Mouse (Mus musculus) stomach, embryonic 15.5 days (tissue): Measurements from ENCODE around the gene Gsk3a. TPM values are rescaled to one million over a fixed set of nuclear protein-coding genes. Genes with fewer than 3 reads are reported as not detected.
"Not testable (repeated sequence)": the region's sequence is repeated elsewhere in the genome, so short reads cannot be mapped to it uniquely, and the experiment has no call there.

ENCODE experiments used
- ATAC-seq: fragments of 200-750 bp; cut with Nextera tagmentation; 2 replicates; pipeline ENCODE4 v1.8.0; 2017; ENCODE audit warnings: low read depth, moderate number of reproducible peaks, moderate TSS enrichment; ENCODE audit not compliant: insufficient read depth, low FRiP score
- H3K27ac ChIP-seq: fragments of 300-500 bp; sonication (generic); 2 replicates; pipeline ENCODE4 v1.5.1; 2015; ENCODE audit warnings: mild to moderate bottlenecking, inconsistent platforms
- H3K27me3 ChIP-seq: fragments of 300-500 bp; sonication (generic); replicated peaks from 2 replicates; pipeline ENCODE4 v1.6.1; 2015; ENCODE audit warnings: inconsistent platforms
- H3K36me3 ChIP-seq: fragments of 300-500 bp; sonication (generic); 2 replicates; pipeline ENCODE4 v1.6.1; 2015; ENCODE audit warnings: inconsistent platforms
- H3K4me1 ChIP-seq: fragments of 300-500 bp; sonication (generic); 2 replicates; pipeline ENCODE4 v1.6.1; 2015; ENCODE audit warnings: inconsistent platforms
- H3K4me2 ChIP-seq: fragments of 300-500 bp; sonication (generic); 2 replicates; pipeline ENCODE4 v1.6.1; 2015; ENCODE audit warnings: mild to moderate bottlenecking, inconsistent platforms
- H3K4me3 ChIP-seq: fragments of 300-500 bp; sonication (generic); replicated peaks from 2 replicates; pipeline ENCODE4 v1.5.1; 2015; ENCODE audit warnings: inconsistent platforms
- H3K9ac ChIP-seq: fragments of 300-500 bp; sonication (generic); 2 replicates; pipeline ENCODE4 v1.6.1; 2015; ENCODE audit warnings: inconsistent platforms
- H3K9me3 ChIP-seq: fragments of 300-500 bp; sonication (generic); 2 replicates; pipeline ENCODE4 v1.6.1; 2016; ENCODE audit warnings: inconsistent platforms
- WGBS: fragments of 180-500 bp; shearing (Covaris S2); methylation state at CpG from one replicate; pipeline ENCODE4 v1.1.7; 2015; 5-methylcytosine and 5-hydroxymethylcytosine counted together
- polyA plus RNA-seq: library from polyadenylated mRNA; unstranded; fragments of >200 nt; fragmentation: Nextera tagmentation; extraction: Ambion mirVana; gene quantifications from 2 replicates; pipeline ENCODE4 v1.2.1, GENCODE M21; 2015

Gsk3a gene
- polyA plus RNA-seq, 1 experiment from 2014 or later: 10.5 TPM

DNA sequence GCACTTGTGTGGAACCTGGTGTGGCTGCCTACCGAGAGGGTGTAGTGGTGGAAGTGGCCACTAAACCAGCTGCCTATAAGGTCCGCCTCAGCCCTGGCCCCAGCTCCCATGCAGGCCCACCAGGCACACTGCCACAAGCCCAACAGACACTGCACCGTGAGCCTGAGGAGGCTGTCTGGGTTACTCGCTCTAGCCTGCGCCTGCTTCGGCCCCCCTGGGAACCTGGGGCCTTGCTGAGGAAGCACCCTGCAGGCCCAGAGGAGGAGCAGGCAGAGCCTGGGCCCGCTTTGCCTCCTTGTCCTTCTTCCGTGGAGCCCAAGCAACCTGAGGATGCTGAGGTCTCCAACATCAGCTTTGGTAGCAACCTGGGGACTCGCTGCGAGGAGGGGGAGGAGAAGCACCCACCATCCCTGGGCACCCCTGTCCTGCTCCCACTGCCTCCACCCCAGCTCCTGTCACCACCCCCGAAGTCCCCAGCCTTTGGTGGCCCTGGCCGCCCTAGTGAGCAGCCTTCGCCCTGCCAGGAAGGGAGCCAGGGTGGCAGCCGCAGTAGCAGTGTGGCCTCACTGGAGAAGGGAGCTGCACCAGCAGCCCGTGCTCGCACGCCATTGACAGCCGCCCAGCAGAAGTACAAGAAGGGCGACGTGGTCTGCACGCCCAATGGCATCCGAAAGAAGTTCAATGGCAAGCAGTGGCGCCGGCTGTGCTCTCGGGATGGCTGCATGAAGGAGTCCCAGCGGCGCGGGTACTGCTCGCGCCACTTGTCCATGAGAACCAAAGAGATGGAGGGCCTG lies 34.2 kb upstream of the Gsk3a start:
- no peak overlapping the region for H3K9ac ChIP-seq
- peaks cover 19% of the 10 kb centered on the region for H3K36me3 ChIP-seq
- WGBS: 90% methylated on average over 28 of the region's 30 CpGs
- no peak overlapping the region for H3K4me2 ChIP-seq
- H3K9me3 ChIP-seq: no peaks in the 10 kb centered on the region
- H3K27me3 ChIP-seq: no peaks in the 10 kb centered on the region
- peaks cover 55% of the 10 kb centered on the region for H3K4me1 ChIP-seq
- H3K27ac ChIP-seq: no peak overlapping the region
- H3K4me3 ChIP-seq: no peak overlapping the region
- no peak for ATAC-seq

DNA sequence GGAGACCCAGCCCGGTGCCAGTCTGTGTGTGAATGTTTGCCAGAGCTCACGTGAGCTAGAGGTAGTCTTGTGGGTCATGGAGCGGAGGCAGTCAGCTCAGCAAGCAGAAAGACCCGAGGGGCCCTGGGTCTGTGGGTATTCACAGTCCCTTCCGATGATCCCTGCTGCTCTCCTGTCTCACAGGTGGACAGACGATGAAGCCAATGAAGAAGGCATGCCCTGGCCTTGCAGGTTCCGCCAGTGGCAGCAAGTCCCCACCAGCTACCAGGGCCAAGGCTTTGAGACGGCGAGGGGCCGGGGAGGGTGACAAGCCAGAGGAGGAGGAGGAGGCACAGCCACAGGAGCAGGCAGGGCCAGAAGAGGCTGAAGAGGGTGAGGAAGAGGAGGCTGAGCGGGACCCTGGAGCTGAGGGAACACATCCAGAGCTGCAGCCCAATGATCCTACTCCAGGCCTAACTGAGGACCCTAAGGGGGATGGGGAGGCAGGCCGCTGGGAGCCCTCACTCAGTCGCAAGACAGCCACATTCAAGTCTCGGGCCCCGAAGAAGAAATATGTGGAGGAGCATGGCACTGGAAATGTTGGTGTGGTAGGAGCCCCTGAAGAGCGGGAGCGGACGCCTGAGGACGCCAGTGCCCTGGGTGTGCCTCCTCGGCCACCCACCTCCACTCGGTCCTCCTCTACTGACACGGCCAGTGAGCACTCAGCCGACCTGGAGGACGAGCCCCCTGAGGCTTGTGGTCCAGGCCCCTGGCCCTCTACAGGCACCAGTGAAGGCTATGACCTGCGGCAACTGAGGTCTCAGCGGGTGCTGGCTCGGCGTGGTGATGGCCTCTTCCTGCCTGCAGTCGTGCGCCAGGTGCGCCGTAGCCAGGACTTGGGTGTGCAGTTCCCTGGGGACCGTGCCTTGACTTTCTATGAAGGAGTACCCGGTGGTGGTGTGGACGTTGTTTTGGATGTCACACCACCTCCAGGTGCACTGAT lies 33.3 kb upstream of the Gsk3a start:
- H3K9ac ChIP-seq: no peak overlapping the region
- no peak overlapping the region for H3K4me3 ChIP-seq
- no peak overlapping the region for H3K4me2 ChIP-seq
- H3K9me3 ChIP-seq: no peaks in the 10 kb centered on the region
- ATAC-seq: no peak
- H3K27me3 ChIP-seq: no peaks in the 10 kb centered on the region
- 88% methylated on average over 35 of the region's 35 CpGs for WGBS
- peaks cover 19% of the 10 kb centered on the region for H3K36me3 ChIP-seq
- H3K27ac ChIP-seq: no peak overlapping the region
- H3K4me1 ChIP-seq: peaks cover 52% of the 10 kb centered on the region

DNA sequence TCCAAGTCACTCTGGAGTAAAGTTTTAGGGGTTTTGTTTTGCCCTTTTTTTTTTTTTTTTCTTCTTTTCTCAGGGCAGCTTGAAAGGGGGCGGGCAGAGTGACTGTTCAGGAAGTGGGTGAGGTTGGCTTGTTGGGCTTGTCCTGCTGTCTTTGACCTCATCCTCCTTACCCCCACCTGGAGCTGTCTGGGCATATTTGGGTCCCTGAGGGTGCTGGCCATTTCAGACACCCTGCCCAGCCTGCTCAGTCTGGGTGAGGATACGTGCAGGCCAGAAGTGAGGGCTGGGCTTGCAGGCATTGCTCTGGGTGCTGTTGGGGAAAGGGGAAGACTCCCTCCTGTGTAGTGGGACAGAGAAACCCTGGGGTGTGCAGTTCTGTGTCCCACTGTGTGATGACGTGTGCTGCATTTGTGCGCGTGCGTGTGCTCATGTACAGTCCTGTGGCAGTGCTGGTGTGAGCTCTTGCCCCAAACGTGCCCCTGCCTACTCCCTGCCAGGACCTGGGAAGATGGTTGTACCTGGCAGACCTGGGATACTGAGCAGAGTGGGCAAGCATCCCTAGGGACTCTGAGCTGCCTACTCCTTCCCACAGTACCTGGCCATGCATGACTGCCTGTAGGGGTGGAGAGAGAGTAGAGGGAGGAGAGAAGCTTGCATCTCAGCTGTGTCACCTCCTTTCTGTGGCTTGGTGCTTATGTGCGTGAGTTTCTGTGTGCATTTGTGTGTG lies 32.1 kb upstream of the Gsk3a start:
- WGBS: 80% methylated on average over 8 of the region's 8 CpGs
- peak overlapping the region; percentile 74 for H3K4me3 ChIP-seq
- ATAC-seq: no peak
- H3K27me3 ChIP-seq: no peaks in the 10 kb centered on the region
- peaks cover 39% of the 10 kb centered on the region for H3K4me1 ChIP-seq
- peaks cover 19% of the 10 kb centered on the region for H3K36me3 ChIP-seq
- peak overlapping the region; percentile 82 for H3K4me2 ChIP-seq
- peak overlapping the region; percentile 84; the same call in 1 of the 2 replicates for H3K27ac ChIP-seq
- H3K9ac ChIP-seq: peak overlapping the region; percentile 55; the same call in 1 of the 2 replicates
- no peaks in the 10 kb centered on the region for H3K9me3 ChIP-seq

DNA sequence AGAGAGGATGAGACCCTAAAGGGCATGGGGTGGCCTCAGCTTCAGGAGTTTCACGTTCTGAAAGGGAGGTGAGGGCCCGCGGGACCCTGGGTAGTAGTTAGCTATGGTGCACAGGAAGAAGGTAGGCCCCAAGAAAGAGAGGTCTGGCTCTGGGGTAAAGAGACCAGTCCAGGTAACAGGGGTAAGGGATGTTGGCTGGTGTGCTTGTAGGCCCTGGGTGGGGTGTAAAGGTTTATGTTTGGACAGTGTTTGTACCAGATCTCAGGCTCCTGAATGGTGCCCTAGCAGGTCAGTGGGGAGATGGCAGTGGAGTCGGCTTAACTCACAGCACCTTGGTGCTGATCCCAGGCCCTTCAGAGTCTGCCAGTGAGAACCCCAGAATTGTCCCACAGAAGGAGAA lies 31.4 kb upstream of the Gsk3a start:
- peaks cover 19% of the 10 kb centered on the region for H3K36me3 ChIP-seq
- no peaks in the 10 kb centered on the region for H3K27me3 ChIP-seq
- 34% methylated on average over 4 of the region's 4 CpGs for WGBS
- peak overlapping the region; percentile 82 for H3K4me2 ChIP-seq
- ATAC-seq: no peak
- H3K9me3 ChIP-seq: no peaks in the 10 kb centered on the region
- peak overlapping the region; percentile 84 for H3K27ac ChIP-seq
- H3K4me1 ChIP-seq: peaks cover 32% of the 10 kb centered on the region
- H3K4me3 ChIP-seq: peak overlapping the region; percentile 74
- H3K9ac ChIP-seq: peak overlapping the region; percentile 55

DNA sequence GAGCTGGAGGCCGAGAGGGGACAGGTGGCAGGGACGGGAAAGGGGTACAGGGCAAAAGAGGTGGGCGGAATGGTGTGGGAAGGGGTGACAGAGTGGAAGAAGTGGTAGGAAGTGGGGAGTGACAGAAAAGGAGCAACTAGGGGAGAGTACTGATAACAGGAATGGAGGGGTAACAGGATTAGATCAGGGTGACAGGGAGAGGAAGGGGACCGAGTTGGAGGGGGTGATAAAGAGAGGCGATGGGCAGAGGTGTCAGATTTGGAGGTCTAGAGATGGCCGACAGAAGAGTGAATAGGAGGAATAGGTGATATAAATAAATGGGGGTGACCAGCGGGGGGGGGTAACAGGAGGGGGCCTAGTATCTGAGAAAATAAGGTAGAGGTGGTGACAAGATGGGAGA lies 30.9 kb upstream of the Gsk3a start:
- H3K4me3 ChIP-seq: peak overlapping the region; percentile 74

DNA sequence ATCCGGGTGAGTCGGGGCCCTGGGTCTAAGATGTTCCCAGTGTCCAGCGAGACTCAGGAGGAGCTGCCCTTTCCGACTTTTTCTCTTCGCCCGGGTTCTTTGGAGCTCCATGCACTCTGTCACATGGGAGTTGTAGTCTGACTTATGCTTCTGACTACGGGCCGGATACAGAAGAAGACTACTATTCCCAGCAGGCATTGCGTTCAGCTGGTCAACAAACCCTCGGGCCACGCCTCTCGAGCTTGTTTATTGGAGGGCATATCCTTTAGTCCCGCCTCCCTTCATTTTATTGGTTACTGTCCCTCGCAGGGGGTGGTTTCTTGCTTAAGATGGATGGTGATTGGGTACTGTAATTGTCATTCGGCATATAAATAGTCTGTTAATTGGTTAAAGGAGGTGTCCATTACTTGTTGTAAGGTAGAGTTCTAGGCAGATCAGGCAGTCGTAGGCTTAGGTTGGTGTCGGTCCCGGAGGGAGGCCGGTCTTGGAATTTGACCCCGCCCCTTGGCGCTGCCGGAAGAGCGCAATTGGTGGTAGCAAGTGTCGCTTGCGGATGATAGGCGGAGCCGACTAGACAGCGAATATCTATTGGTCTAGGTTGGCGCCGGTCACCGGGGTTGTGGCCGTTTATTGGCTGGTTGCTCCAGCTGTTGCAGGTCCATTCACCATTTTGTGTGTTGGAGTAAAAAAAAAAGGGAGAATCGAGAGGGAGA lies 30.3 kb upstream of the Gsk3a start:
- peak overlapping the region; percentile 91 for H3K27ac ChIP-seq
- H3K9me3 ChIP-seq: no peaks in the 10 kb centered on the region
- H3K36me3 ChIP-seq: peaks cover 8% of the 10 kb centered on the region
- peak overlapping the region; percentile 82 for H3K4me2 ChIP-seq
- ATAC-seq: peak; percentile 95
- H3K4me3 ChIP-seq: peak overlapping the region; percentile 74
- under 1% methylated on average over 33 of the region's 33 CpGs for WGBS
- peak overlapping the region; percentile 55; the same call in 1 of the 2 replicates for H3K9ac ChIP-seq
- no peaks in the 10 kb centered on the region for H3K27me3 ChIP-seq
- peaks cover 26% of the 10 kb centered on the region for H3K4me1 ChIP-seq

More for the DNA sequence above, 30.9 kb upstream of the Gsk3a start:
- Histone ChIP-seq H3K36me3 (peaks cover 15% of the 10 kb centered on the region), H3K27ac (peak overlapping the region; percentile 84), H3K9me3 (no peaks in the 10 kb centered on the region), H3K4me1 (peaks cover 31% of the 10 kb centered on the region), H3K4me2 (peak overlapping the region; percentile 82), H3K27me3 (no peaks in the 10 kb centered on the region), H3K9ac (peak overlapping the region; percentile 55)
- WGBS: 1% methylated on average over 7 of the region's 7 CpGs
- no peak for ATAC-seq

DNA sequence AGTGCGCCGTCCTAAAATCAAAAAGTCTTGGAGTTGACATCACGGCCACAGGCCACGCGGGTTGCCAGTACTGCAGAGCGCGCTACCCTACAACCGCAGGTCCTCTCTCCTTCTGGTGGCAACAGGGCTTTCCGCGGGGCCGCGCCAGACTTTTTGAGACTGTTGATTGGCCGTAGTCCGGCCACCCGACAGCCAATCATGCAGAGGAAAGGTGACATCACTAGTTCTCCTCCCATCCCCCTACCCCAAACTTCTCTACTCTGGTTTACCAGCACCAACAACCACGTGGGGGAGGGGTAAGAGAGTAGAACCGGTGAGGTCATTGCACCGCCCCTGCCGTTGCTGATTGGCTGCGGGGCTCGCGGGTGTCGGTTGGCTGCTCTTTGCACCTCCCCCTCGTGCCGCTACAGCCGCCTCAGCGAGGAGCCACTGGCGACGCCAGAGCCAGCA lies 29.7 kb upstream of the Gsk3a start, which contains the start of gene Cic:
TSS of gene Cic (plus strand) at position 404 of the 450 bp plus-strand sequence.
- under 1% methylated on average over 29 of the region's 29 CpGs for WGBS
- H3K9me3 ChIP-seq: no peaks in the 10 kb centered on the region
- H3K27ac ChIP-seq: peak within 1 kb of the TSS; percentile 91
- peak within 1 kb of the TSS; percentile 82 for H3K4me2 ChIP-seq
- H3K27me3 ChIP-seq: no peaks in the 10 kb centered on the region
- peak; percentile 82 for ATAC-seq
- peak within 1 kb of the TSS; percentile 74 for H3K4me3 ChIP-seq
- peak within 1 kb of the TSS; percentile 55 for H3K9ac ChIP-seq
- peaks cover 26% of the 10 kb centered on the region for H3K4me1 ChIP-seq
- peaks cover 3% of the 10 kb centered on the region; the same call in 1 of the 2 replicates for H3K36me3 ChIP-seq

DNA sequence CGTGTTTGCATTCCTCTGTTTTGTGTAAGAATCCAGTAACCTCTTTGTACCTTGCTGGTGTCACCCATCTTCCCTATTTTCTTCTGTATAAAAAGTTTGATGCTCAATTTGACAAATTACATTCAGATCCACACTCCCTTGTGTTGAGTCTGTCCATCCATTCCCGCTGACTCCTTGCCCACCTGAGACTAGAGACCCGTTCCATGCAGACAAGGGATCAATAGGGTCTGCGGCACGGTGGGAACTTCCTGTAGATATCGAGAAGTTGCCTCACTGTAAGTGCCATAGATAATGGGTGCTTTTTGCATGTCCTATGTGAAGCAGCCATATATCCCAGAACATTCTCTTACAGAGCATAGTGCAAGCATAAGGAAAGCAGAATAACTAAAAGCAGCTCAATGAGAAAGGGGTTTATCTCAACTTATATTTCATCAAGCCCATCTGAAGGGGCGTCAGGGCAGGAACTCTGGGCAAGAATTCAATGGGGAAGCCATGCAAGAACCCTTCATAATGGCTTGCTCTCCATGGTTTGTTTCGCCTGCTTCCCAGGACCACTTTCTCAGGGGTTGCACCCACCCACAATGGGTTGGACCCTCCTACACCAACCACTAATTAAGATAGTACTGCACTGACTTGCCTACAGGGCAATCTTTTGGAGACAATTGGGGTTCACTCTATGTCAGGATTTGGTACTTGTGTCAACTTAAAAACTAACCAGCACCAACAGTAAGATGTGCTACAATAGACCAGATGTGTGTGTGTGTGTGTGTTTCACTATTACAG lies 28.7 kb upstream of the Gsk3a start:
- Histone ChIP-seq H3K9ac (no peak overlapping the region), H3K27ac (no peak overlapping the region), H3K4me1 (peaks cover 26% of the 10 kb centered on the region), H3K4me3 (no peak overlapping the region; the same call in 1 of the 2 replicates), H3K4me2 (peak overlapping the region; percentile 72; the same call in 1 of the 2 replicates), H3K36me3 (no peaks in the 10 kb centered on the region), H3K27me3 (no peaks in the 10 kb centered on the region), H3K9me3 (no peaks in the 10 kb centered on the region)
- no peak for ATAC-seq
- 82% methylated on average over 8 of the region's 8 CpGs for WGBS

DNA sequence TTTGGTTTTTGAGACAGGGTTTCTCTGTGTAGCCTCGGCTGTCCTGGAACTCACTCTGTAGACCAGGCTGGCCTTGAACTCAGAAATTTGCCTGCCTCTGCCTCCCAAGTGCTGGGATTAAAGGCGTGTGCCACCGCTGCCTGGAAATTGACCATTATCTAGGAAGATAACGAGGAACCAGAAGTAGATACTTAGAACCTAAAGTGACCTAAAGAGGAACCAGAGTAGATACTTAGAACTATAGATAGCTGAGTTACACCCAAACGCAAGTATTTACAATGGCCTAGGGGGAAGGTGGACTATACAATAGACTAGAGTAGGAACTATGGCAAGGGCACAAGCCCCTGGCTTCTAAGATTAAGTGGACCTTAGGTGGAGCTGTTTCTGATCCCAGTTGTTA lies 28.1 kb upstream of the Gsk3a start:
- not testable (repeated sequence) for H3K27ac ChIP-seq, ATAC-seq, H3K9me3 ChIP-seq, H3K27me3 ChIP-seq, H3K4me2 ChIP-seq, H3K4me3 ChIP-seq, H3K9ac ChIP-seq, H3K36me3 ChIP-seq
- 84% methylated on average over 5 of the region's 5 CpGs for WGBS
- H3K4me1 ChIP-seq: peaks cover 26% of the 10 kb centered on the region
